9 mouse cellular contexts compared by ENCODE assay signal in genomic region chr7:37336171-37336850, GRCm38 (mm10).
DNase-seq lines count a peak whose midpoint lies in the region; ATAC-seq lines count a peak whose summit lies in the region.
"Had no signal": no experiment of that assay in that cellular context is flagged by ENCODE, and none has a peak within 500 bp of the region (broad histone marks: within the 10 kb centered on the region; RNA-seq: fewer than 3 reads in every experiment).

No protein-coding gene starts in this region.

- H3K4me1 ChIP-seq in heart, embryonic 15.5 days (replicated peaks), result peaks cover 8% of the 10 kb centered on the region; the same call in 1 of the 2 replicates
- peaks cover 6% of the 10 kb centered on the region; the same call in 1 of the 2 replicates for H3K4me1 ChIP-seq in embryonic facial prominence, embryonic 11.5 days (ENCODE audit: control insufficient read depth, insufficient read depth, low read length)
- H3K4me1 ChIP-seq in hindbrain, embryonic 14.5 days (replicated peaks; ENCODE audit: control insufficient read depth, insufficient read depth, low read length), result peaks cover 30% of the 10 kb centered on the region
- peaks cover 28% of the 10 kb centered on the region for H3K4me1 ChIP-seq in midbrain, embryonic 16.5 days (ENCODE audit: control insufficient read depth, insufficient read depth, low read length)

- peak overlapping the region; percentile 76 for H3K4me2 ChIP-seq in heart, embryonic 15.5 days
- peak overlapping the region; percentile 61 for H3K4me2 ChIP-seq in embryonic facial prominence, embryonic 11.5 days (ENCODE audit: low read depth, low read length)
- peak overlapping the region; percentile 70 for H3K4me2 ChIP-seq in hindbrain, embryonic 14.5 days (replicated peaks)
- H3K4me2 ChIP-seq in midbrain, embryonic 16.5 days (ENCODE audit: low read length), result peak overlapping the region; percentile 73

- 20% methylated on average over 12 of the region's 12 CpGs for WGBS in heart, embryonic 15.5 days
- 18% methylated on average over 12 of the region's 12 CpGs for WGBS in embryonic facial prominence, embryonic 11.5 days
- WGBS in hindbrain, embryonic 14.5 days, result 10% methylated on average over 12 of the region's 12 CpGs
- WGBS in midbrain, embryonic 16.5 days, result 5% methylated on average over 12 of the region's 12 CpGs

- H3K27ac ChIP-seq in heart, embryonic 15.5 days, result no peak overlapping the region
- H3K27ac ChIP-seq in embryonic facial prominence, embryonic 11.5 days (replicated peaks; ENCODE audit: low read depth, low read length), result no peak overlapping the region; the same call in 1 of the 2 replicates
- H3K27ac ChIP-seq in hindbrain, embryonic 14.5 days, result peak overlapping the region; percentile 78
- H3K27ac ChIP-seq in midbrain, embryonic 16.5 days (ENCODE audit: low read length), result peak overlapping the region; percentile 65
- H3K27ac ChIP-seq: liver, embryonic 14.5 days had no signal

- H3K4me3 ChIP-seq in heart, embryonic 15.5 days, result peak overlapping the region; percentile 50
- H3K4me3 ChIP-seq in embryonic facial prominence, embryonic 11.5 days (ENCODE audit: low read depth, low read length), result peak overlapping the region; percentile 30
- H3K4me3 ChIP-seq in hindbrain, embryonic 14.5 days (replicated peaks; ENCODE audit: low read length), result peak overlapping the region; percentile 29
- H3K4me3 ChIP-seq in midbrain, embryonic 16.5 days (ENCODE audit: low read depth, low read length), result peak overlapping the region; percentile 42

- no peak for ATAC-seq in heart, embryonic 15.5 days (replicated peaks; ENCODE audit: insufficient number of reproducible peaks, insufficient read depth, low FRiP score, low read depth)
- ATAC-seq in embryonic facial prominence, embryonic 11.5 days (replicated peaks; ENCODE audit: insufficient number of reproducible peaks, low FRiP score, low TSS enrichment, low read depth), result no peak
- no peak for ATAC-seq in hindbrain, embryonic 14.5 days (ENCODE audit: low FRiP score)
- ATAC-seq in midbrain, embryonic 16.5 days, result peak; percentile 39; the same call in 1 of the 2 replicates

- no peaks in the 10 kb centered on the region for H3K36me3 ChIP-seq in heart, embryonic 15.5 days
- no peaks in the 10 kb centered on the region for H3K36me3 ChIP-seq in embryonic facial prominence, embryonic 11.5 days (replicated peaks; ENCODE audit: control insufficient read depth, insufficient read depth, low read depth, low read length)
- H3K36me3 ChIP-seq in hindbrain, embryonic 14.5 days (replicated peaks; ENCODE audit: control insufficient read depth, insufficient read depth), result no peaks in the 10 kb centered on the region
- no peaks in the 10 kb centered on the region for H3K36me3 ChIP-seq in midbrain, embryonic 16.5 days (ENCODE audit: control insufficient read depth, insufficient read depth, low read length)

- DNase-seq in heart, adult 18-20 months, result no peak
- no peak for DNase-seq in embryonic facial prominence, embryonic 11.5 days (ENCODE audit: low spot score)
- no peak for DNase-seq in hindbrain, embryonic 14.5 days (ENCODE audit: low spot score)
- DNase-seq in MN1 (ENCODE audit: low spot score), result no peak
- DNase-seq in ovary, adult 18-20 months (ENCODE audit: low spot score), result no peak
- no peak for DNase-seq in thymus, postnatal 10 days (ENCODE audit: low spot score in 2 of 2)

- no peaks in the 10 kb centered on the region for H3K9me3 ChIP-seq in heart, embryonic 15.5 days (replicated peaks)
- no peaks in the 10 kb centered on the region for H3K9me3 ChIP-seq in embryonic facial prominence, embryonic 11.5 days (replicated peaks; ENCODE audit: control insufficient read depth, low read length)
- H3K9me3 ChIP-seq in hindbrain, embryonic 14.5 days (ENCODE audit: control insufficient read depth, low read length), result no peaks in the 10 kb centered on the region
- no peaks in the 10 kb centered on the region for H3K9me3 ChIP-seq in midbrain, embryonic 16.5 days (replicated peaks; ENCODE audit: control insufficient read depth, low read length, poor library complexity, severe bottlenecking)

- H3K9ac ChIP-seq in heart, embryonic 15.5 days, result no peak overlapping the region
- peak overlapping the region; percentile 23; the same call in 1 of the 2 replicates for H3K9ac ChIP-seq in embryonic facial prominence, embryonic 11.5 days (replicated peaks; ENCODE audit: low read length)
- H3K9ac ChIP-seq in hindbrain, embryonic 14.5 days, result peak overlapping the region; percentile 51
- peak overlapping the region; percentile 63 for H3K9ac ChIP-seq in midbrain, embryonic 16.5 days (ENCODE audit: low read depth, low read length)
- H3K9ac ChIP-seq: liver, embryonic 14.5 days had no signal

- peaks cover 28% of the 10 kb centered on the region for H3K27me3 ChIP-seq in heart, embryonic 15.5 days
- no peaks in the 10 kb centered on the region; the same call in 1 of the 2 replicates for H3K27me3 ChIP-seq in embryonic facial prominence, embryonic 11.5 days (ENCODE audit: control insufficient read depth, insufficient read depth, low read length)
- H3K27me3 ChIP-seq in hindbrain, embryonic 14.5 days (ENCODE audit: control insufficient read depth, insufficient read depth, low read length), result no peaks in the 10 kb centered on the region
- no peaks in the 10 kb centered on the region for H3K27me3 ChIP-seq in midbrain, embryonic 16.5 days (ENCODE audit: control insufficient read depth, insufficient read depth, low read depth, low read length)

Comparison
In these comparisons a context has a peak if more than half of its experiments do, and no peak if none do; other contexts are left out.
1. H3K27ac ChIP-seq: peak in hindbrain, embryonic 14.5 days (single experiment) and midbrain, embryonic 16.5 days (single experiment); none in heart, embryonic 15.5 days (single experiment) and embryonic facial prominence, embryonic 11.5 days (single experiment).
2. Peak in every context shown above with its lines, with median percentiles within 50 percentile points of each other: H3K4me2 ChIP-seq and H3K4me3 ChIP-seq.